Mouse (Mus musculus) midbrain, embryonic 12.5 days (tissue): ENCODE measurements at regions not wholly inside any gene's neighbourhood (a gene's known extent, or its start where the extent isn't known, plus 50 kb on each side); places are given as distances from the start of the nearest gene placed in this dataset.
A peak's percentile ranks its signal among the peaks of the same experiment; 100 is the strongest.

Source experiments
- ATAC-seq: fragments of 200-750 bp; cut with Nextera tagmentation; 2 replicates; pipeline ENCODE4 v1.8.0; 2017; ENCODE audit warnings: low read depth, moderate TSS enrichment, moderate library complexity; ENCODE audit not compliant: low FRiP score
- H3K27ac ChIP-seq: fragments of 300-500 bp; sonication (generic); replicated peaks from 2 replicates; pipeline ENCODE4 v1.5.1; 2016; ENCODE audit warnings: mild to moderate bottlenecking
- H3K27me3 ChIP-seq: fragments of 300-500 bp; sonication (generic); 2 replicates; pipeline ENCODE4 v1.6.1; 2016; ENCODE audit warnings: mild to moderate bottlenecking
- H3K36me3 ChIP-seq: fragments of 300-500 bp; sonication (generic); 2 replicates; pipeline ENCODE4 v1.6.1; 2016
- H3K4me1 ChIP-seq: fragments of 300-500 bp; sonication (generic); 2 replicates; pipeline ENCODE4 v1.6.1; 2016
- H3K4me2 ChIP-seq: fragments of 300-500 bp; sonication (generic); replicated peaks from 2 replicates; pipeline ENCODE4 v1.6.1; 2016; ENCODE audit warnings: mild to moderate bottlenecking, moderate library complexity
- H3K4me3 ChIP-seq: fragments of 300-500 bp; sonication (generic); 2 replicates; pipeline ENCODE4 v1.5.1; 2016; ENCODE audit warnings: mild to moderate bottlenecking
- H3K9ac ChIP-seq: fragments of 300-500 bp; sonication (generic); replicated peaks from 2 replicates; pipeline ENCODE4 v1.6.1; 2016; ENCODE audit warnings: mild to moderate bottlenecking, moderate library complexity
- H3K9me3 ChIP-seq: fragments of 300-500 bp; sonication (generic); 2 replicates; pipeline ENCODE4 v1.6.1; 2016; ENCODE audit warnings: mild to moderate bottlenecking
- WGBS: fragments of 180-500 bp; shearing (Covaris S2); methylation state at CpG from one replicate; pipeline ENCODE4 v1.1.7; 2016; 5-methylcytosine and 5-hydroxymethylcytosine counted together

- Histone ChIP-seq H3K4me2 (no peak overlapping the region), H3K4me1 (0 out of 2 replicates have a peak, but pooled peaks cover 4% of the 10 kb centered on the region), H3K27me3 (peaks cover 38% of the 10 kb centered on the region; the same call in 1 of the 2 replicates), H3K27ac (no peak overlapping the region), H3K9ac (no peak overlapping the region), H3K4me3 (no peak overlapping the region), H3K9me3 (no peaks in the 10 kb centered on the region), H3K36me3 (no peaks in the 10 kb centered on the region)
- no peak for ATAC-seq
- WGBS = 56% methylated on average over 4 of the region's 4 CpGs
Measured at GRCm38 (mm10) chr6:99893936-99894335, 167.7 kb upstream of the Prok2 start.

- Histone ChIP-seq H3K9me3 (no peaks in the 10 kb centered on the region), H3K4me1 (0 out of 2 replicates have a peak, but pooled peaks cover 4% of the 10 kb centered on the region), H3K9ac (no peak overlapping the region), H3K36me3 (no peaks in the 10 kb centered on the region), H3K4me3 (no peak overlapping the region), H3K4me2 (no peak overlapping the region), H3K27ac (no peak overlapping the region), H3K27me3 (peaks cover 39% of the 10 kb centered on the region)
- ATAC-seq = no peak
- 92% methylated on average over 9 of the region's 9 CpGs for WGBS
Measured at GRCm38 (mm10) chr6:99892204-99892603, 166.0 kb upstream of the Prok2 start.

GRCm38 (mm10) chr6:99891790-99892189 is 165.6 kb upstream of the Prok2 start:
- WGBS = 53% methylated on average over 2 of the region's 2 CpGs
- Histone ChIP-seq H3K9ac (no peak overlapping the region), H3K9me3 (no peaks in the 10 kb centered on the region), H3K36me3 (no peaks in the 10 kb centered on the region), H3K4me3 (no peak overlapping the region), H3K4me2 (no peak overlapping the region), H3K4me1 (0 out of 2 replicates have a peak, but pooled peaks cover 4% of the 10 kb centered on the region), H3K27ac (no peak overlapping the region), H3K27me3 (peaks cover 43% of the 10 kb centered on the region)
- no peak for ATAC-seq

GRCm38 (mm10) chr6:99890805-99891204 is 164.6 kb upstream of the Prok2 start:
- no peak overlapping the region for H3K4me2 ChIP-seq
- H3K36me3 ChIP-seq = no peaks in the 10 kb centered on the region
- H3K9ac ChIP-seq = no peak overlapping the region
- no peak overlapping the region for H3K27ac ChIP-seq
- 87% methylated on average over 5 of the region's 5 CpGs for WGBS
- ATAC-seq = no peak
- H3K4me1 ChIP-seq = 0 out of 2 replicates have a peak, but pooled peaks cover 4% of the 10 kb centered on the region
- H3K9me3 ChIP-seq = no peaks in the 10 kb centered on the region
- peaks cover 53% of the 10 kb centered on the region for H3K27me3 ChIP-seq
- no peak overlapping the region for H3K4me3 ChIP-seq

GRCm38 (mm10) chr6:99889055-99889454 is 162.9 kb upstream of the Prok2 start:
- Histone ChIP-seq H3K27ac (no peak overlapping the region), H3K4me3 (no peak overlapping the region), H3K4me2 (no peak overlapping the region), H3K9me3 (no peaks in the 10 kb centered on the region), H3K36me3 (no peaks in the 10 kb centered on the region), H3K27me3 (peaks cover 60% of the 10 kb centered on the region), H3K4me1 (peaks cover 15% of the 10 kb centered on the region), H3K9ac (no peak overlapping the region)
- WGBS = 22% methylated on average over 9 of the region's 9 CpGs
- ATAC-seq = no peak

- no peak overlapping the region for H3K9ac ChIP-seq
- H3K9me3 ChIP-seq = no peaks in the 10 kb centered on the region
- no peaks in the 10 kb centered on the region for H3K36me3 ChIP-seq
- no peak for ATAC-seq
- no peak overlapping the region for H3K4me3 ChIP-seq
- no peak overlapping the region for H3K27ac ChIP-seq
- no peak overlapping the region for H3K4me2 ChIP-seq
- WGBS = 67% methylated on average over 8 of the region's 8 CpGs
- peaks cover 15% of the 10 kb centered on the region for H3K4me1 ChIP-seq
- H3K27me3 ChIP-seq = peaks cover 69% of the 10 kb centered on the region
Measured at GRCm38 (mm10) chr6:99887904-99888303, 161.7 kb upstream of the Prok2 start.

- no peaks in the 10 kb centered on the region for H3K36me3 ChIP-seq
- no peak overlapping the region for H3K9ac ChIP-seq
- no peak for ATAC-seq
- no peak overlapping the region for H3K4me3 ChIP-seq
- H3K27ac ChIP-seq = no peak overlapping the region
- peaks cover 15% of the 10 kb centered on the region for H3K4me1 ChIP-seq
- H3K4me2 ChIP-seq = no peak overlapping the region
- WGBS = 2% methylated on average over 7 of the region's 7 CpGs
- H3K9me3 ChIP-seq = no peaks in the 10 kb centered on the region
- peaks cover 63% of the 10 kb centered on the region for H3K27me3 ChIP-seq
Measured at GRCm38 (mm10) chr6:99884755-99885154, 158.6 kb upstream of the Prok2 start.

- Histone ChIP-seq H3K9me3 (no peaks in the 10 kb centered on the region), H3K4me1 (peaks cover 13% of the 10 kb centered on the region), H3K27ac (no peak overlapping the region), H3K9ac (no peak overlapping the region), H3K36me3 (no peaks in the 10 kb centered on the region), H3K4me3 (no peak overlapping the region), H3K27me3 (peaks cover 68% of the 10 kb centered on the region), H3K4me2 (no peak overlapping the region)
- 80% methylated on average over 3 of the region's 3 CpGs for WGBS
- no peak for ATAC-seq
Measured at GRCm38 (mm10) chr6:99884054-99884453, 157.9 kb upstream of the Prok2 start.

GRCm38 (mm10) chr6:99881606-99882005 is 155.4 kb upstream of the Prok2 start:
- no peak overlapping the region for H3K4me2 ChIP-seq
- H3K4me3 ChIP-seq = no peak overlapping the region
- ATAC-seq = peak; percentile 77
- 43% methylated on average over 4 of the region's 4 CpGs for WGBS
- peaks cover 12% of the 10 kb centered on the region for H3K4me1 ChIP-seq
- no peak overlapping the region for H3K27ac ChIP-seq
- no peak overlapping the region for H3K9ac ChIP-seq
- H3K36me3 ChIP-seq = no peaks in the 10 kb centered on the region
- H3K27me3 ChIP-seq = peaks cover 49% of the 10 kb centered on the region
- no peaks in the 10 kb centered on the region for H3K9me3 ChIP-seq

GRCm38 (mm10) chr6:99874852-99875251 is 148.7 kb upstream of the Prok2 start:
- no peaks in the 10 kb centered on the region for H3K4me1 ChIP-seq
- 0 out of 2 replicates have a peak, but pooled peaks cover 7% of the 10 kb centered on the region for H3K27me3 ChIP-seq
- no peak overlapping the region for H3K4me3 ChIP-seq
- H3K9me3 ChIP-seq = no peaks in the 10 kb centered on the region
- no peaks in the 10 kb centered on the region for H3K36me3 ChIP-seq
- no peak overlapping the region for H3K27ac ChIP-seq
- H3K9ac ChIP-seq = no peak overlapping the region
- no peak for ATAC-seq
- no peak overlapping the region for H3K4me2 ChIP-seq
- 88% methylated on average over 4 of the region's 4 CpGs for WGBS

GRCm38 (mm10) chr6:99874029-99874428 is 147.8 kb upstream of the Prok2 start:
- no peak for ATAC-seq
- WGBS = 83% methylated on average over 4 of the region's 4 CpGs
- H3K4me1 ChIP-seq = no peaks in the 10 kb centered on the region

GRCm38 (mm10) chr6:99866061-99866460 is 139.9 kb upstream of the Prok2 start:
- Histone ChIP-seq H3K4me1 (peaks cover 14% of the 10 kb centered on the region), H3K4me2 (no peak overlapping the region), H3K4me3 (no peak overlapping the region), H3K27ac (no peak overlapping the region), H3K27me3 (peaks cover 21% of the 10 kb centered on the region), H3K9ac (no peak overlapping the region), H3K9me3 (no peaks in the 10 kb centered on the region), H3K36me3 (no peaks in the 10 kb centered on the region)
- no peak for ATAC-seq
- 71% methylated on average over 9 of the region's 9 CpGs for WGBS

More at GRCm38 (mm10) chr6:99874029-99874428, 147.8 kb upstream of the Prok2 start:
- Histone ChIP-seq H3K4me3 (no peak overlapping the region), H3K36me3 (no peaks in the 10 kb centered on the region), H3K9me3 (no peaks in the 10 kb centered on the region), H3K4me2 (no peak overlapping the region), H3K27me3 (peaks cover 1% of the 10 kb centered on the region; the same call in 1 of the 2 replicates), H3K27ac (no peak overlapping the region), H3K9ac (no peak overlapping the region)

GRCm38 (mm10) chr6:99864949-99865348 is 138.8 kb upstream of the Prok2 start:
- no peak for ATAC-seq
- Histone ChIP-seq H3K27ac (no peak overlapping the region), H3K27me3 (peaks cover 21% of the 10 kb centered on the region), H3K4me3 (no peak overlapping the region), H3K9ac (no peak overlapping the region), H3K9me3 (no peaks in the 10 kb centered on the region), H3K36me3 (no peaks in the 10 kb centered on the region), H3K4me1 (peaks cover 14% of the 10 kb centered on the region), H3K4me2 (no peak overlapping the region)
- 43% methylated on average over 3 of the region's 3 CpGs for WGBS
